Mouse (Mus musculus): Measurements from ENCODE around the gene Wnk2.

The Wnk2 gene

DNA sequence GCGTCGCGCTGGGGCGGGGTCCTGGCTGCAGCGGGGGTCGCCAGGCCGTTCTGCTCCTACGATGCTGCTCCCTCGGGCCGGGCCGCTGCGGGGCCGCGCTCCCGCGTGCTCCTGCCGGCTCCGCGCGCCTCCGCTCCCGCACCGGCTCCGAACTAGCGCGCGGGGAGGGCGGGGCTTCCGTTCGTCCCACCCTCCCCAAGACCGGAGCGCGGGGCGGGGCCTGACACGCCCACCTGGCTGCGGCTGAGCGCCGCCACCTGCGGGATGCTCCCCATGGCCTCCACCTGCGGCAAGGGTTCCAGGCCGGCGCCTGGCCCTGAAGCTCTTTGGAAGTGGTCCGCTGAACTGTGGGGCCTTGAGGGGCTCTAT lies at the start of gene Wnk2:
Wnk2 (minus strand) TSS at position 157 of the 369 bp plus-strand sequence.
- peak; percentile 84 for DNase-seq

DNA sequence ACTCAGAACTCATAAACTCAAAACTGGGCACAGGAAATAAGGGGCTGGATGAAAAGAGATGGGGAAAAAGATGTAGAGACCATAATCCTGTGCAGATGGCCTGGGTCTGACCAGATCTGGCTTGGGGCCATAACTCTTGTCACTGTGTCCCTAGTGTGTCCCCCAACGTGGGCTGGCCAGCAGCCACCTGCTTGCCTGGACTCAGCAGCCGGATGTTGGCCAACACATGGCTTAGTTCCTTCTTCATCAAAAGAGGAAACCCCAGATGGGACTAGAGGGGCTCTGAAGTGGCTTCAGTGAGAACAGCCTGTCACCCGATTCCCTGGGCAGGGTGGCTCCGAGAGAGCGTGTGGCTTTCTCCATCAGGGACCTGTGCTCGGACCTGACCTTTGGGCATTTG lies 49.0 kb upstream of the Wnk2 start:
- no peak for DNase-seq

DNA sequence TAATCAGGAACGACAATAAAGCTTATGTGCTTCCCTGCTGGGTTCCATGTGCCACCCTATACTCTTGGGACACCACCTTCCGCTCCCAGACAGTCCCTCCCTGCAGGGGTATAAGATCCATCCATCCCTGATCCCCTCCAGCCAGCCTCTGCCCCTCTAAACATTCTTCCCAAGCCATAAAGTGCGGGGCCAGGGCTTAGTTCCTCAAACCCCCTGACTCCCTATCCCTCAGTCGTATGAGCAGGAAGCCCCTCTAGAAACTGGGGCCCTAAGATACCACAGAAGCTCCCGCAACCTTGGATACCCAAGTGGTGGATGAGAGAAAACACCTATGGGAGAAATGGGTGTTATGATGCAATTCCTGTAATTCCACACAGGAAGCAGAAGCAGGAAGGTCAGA lies 48.4 kb upstream of the Wnk2 start:
- DNase-seq, result no peak

DNA sequence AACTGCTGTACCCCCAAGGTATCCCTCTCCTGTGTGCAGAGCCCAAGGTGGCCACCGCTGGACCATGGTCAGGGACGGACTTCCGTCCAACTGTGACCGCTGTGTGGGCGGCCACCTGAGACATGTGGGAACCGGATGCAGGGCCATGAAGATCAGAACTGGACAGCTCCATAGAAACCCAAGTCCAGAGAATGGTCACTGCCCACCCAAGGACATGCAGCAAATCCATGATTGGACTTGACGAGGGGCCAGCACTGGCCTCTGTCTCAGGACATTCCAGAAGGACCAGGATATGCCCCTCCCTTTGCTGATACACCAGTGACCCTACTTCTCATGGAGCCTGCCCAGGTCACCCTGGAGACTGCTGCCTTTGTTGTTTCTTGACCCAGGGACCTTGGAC lies 47.8 kb upstream of the Wnk2 start:
- DNase-seq, result no peak

DNA sequence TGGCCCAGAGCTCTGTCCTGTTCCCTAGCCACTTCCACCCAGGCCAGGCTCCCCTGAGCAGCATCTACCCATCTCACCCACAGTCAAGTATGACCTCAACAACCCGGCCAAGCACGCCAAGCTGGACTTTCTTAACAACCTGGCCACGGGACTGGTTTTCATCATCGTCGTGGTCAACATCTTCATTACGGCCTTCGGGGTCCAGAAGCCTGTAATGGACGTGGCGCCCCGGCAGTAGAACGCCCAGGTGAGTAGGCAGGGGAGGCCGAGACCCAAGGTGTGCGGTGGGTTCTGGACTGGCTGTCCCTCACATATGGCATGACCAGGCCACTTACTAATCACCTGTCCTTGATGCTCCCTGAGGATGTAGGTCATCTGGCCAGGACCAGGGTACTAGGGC lies 47.0 kb upstream of the Wnk2 start:
- DNase-seq, result no peak

DNA sequence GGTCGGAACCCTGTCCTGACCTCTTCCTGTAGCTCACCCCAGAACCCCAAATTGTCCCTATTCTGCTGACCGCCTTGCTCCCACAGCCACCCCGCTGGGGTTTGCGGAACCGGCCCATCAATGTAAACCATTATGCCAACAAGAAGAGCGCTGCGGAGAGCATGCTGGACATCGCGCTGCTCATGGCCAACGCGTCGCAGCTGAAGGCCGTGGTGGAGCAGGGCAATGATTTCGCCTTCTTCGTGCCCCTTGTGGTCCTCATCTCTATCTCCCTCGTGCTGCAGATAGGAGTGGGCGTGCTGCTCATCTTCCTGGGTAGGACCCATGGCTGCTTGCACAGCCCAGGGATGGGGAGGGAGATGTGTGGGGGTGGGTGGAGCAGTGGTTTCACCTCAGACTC lies 45.8 kb upstream of the Wnk2 start:
- no peak for DNase-seq

DNA sequence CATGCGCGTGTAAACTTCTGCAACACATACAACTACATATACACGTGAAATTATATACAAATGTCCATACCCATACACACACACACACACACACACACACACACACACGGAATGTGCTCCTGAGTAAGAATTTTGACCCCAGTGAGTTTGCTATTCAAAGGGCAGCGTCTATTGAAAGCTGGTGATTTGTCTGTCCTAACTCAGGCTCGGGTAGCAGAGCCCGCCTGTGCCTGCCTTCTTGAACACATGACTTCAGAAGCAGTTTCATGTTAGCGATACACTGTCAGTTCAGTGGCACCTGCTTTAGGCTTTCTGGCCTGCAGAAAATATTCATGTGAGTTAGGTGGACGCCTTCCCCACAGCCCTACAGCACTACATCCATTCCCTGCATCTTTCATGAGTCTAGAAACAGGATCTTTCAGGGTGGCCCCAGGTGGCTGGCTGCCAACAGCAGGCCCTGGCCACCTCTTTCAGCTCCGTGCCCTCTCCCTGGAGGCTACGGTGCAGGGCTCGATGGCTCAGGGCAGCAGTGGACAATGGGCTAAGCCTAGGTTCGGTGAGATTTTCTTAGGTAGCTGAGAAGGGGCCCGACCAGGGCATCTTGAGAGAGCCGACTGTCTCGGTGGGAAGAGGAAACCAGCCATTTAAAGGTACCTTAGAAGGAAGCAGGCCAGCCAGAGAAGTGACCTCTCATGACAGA lies 44.5 kb upstream of the Wnk2 start:
- DNase-seq, result no peak

DNA sequence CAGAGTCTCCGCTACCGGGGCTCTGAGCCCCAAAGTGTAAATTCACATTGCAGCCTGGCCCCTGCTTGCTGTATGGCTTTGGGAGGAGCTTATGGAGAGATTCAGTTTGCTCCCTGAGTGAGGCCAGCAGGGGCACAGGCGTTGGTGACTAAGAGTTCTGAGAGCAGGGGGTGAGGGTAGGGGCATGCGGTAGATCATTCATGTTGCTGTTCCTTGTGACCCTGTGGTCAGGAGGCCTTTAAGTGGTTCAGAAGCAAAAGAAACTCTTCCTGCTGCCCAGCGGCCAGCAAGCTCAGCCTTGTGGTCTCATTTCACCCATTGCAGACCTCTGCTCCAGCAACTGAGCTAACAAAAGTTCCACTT lies 43.8 kb upstream of the Wnk2 start:
- DNase-seq, result no peak

DNA sequence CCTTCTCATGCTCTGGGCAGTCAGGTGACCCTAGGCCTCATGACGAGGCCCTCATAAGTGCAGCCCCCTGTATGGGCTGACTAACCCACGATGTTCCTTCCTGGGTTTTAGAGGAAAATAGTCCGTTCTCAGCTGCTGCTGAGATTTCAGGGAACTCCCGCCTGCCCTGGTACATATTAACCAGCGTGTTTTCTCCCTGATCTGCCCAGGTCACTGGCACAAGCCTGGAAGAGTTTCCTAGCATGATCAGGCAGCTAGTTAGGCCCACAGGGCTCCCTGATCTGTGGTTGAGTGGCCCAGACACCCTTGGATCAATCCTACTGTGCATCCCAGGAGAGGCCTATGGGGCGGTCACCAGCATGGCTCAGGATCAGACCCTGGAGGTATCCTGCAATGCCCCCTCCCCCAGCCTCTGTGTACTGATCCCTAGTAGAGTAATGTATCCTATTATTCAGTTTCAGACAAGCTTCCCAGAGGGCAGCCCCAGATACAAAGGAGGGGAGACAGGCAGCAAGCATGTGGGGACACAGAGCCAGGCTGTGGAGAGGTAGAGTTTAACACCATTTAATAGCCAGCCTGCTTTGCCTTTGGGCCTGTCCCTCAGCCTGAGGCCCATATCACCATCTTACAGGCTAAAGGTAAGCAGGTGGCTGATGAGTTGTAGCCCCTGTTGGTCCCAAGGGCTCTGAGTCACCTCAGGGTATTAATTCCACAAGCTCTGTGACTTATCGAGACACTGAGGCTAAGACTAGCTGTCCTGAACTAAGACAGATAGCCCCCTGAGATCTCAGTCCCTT lies 43.3 kb upstream of the Wnk2 start:
- DNase-seq, result no peak

DNA sequence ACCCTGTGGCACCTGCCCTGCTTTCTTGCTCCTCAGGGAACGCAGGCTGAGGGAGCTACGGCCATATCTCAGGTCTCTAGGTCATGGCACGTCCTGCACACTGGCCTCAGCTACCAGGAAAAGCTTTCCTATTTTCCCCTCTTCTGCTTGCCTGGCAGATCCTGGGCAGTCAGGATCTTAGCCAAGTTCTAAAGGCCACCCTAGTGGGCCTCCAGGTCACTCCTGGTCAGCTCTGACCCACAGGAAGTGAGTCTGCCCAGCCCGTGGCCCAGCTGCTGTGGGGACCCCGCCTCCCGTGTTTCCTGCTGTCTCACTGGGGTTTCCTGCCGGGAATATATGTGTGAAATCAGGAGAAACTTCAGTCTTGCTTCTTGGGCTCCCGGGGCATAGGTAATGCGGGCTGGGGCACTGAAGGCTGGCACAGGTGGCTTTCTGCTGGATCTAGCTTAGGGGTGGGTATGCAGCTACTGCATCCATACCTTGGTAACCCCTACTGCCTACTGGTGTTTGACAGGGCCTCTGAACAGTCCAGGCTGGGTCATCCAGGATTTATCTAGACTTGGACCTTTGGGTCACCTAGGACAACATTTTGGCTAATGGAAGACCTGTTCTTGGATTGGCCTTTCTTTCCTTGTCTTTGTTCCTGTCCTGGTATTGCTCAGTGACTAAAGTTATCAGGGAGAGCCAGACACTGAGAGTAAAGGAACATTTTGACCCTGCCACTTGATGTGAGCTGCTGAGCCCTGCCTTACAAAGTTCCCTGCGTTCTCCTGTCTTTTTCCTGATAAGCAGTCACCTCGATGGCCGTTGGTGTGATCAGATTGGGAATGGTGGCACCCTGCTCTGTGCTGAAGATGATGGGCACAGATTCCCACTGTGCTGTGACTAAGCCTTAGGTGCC lies 42.4 kb upstream of the Wnk2 start:
- DNase-seq, result no peak

DNA sequence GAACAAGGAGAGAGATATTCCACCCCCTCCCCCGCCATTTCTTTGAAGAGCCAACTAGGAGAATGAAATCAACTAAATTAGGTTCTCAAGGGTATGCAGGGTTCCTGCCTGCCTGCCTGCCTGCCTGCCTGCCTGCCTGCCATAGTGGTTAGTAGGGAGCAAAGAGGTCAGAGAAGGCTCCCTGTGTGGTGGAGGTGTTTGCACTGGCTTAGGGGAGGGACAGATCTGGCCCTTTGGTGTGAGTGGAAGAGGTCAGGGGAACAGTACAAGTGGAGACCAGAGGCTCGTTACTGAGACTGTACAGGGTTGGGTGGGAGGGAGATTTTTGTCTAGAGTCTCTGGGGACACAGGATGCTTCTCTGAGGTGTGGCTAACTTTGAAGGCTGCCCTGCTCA lies 41.1 kb upstream of the Wnk2 start:
- DNase-seq, result no peak

DNA sequence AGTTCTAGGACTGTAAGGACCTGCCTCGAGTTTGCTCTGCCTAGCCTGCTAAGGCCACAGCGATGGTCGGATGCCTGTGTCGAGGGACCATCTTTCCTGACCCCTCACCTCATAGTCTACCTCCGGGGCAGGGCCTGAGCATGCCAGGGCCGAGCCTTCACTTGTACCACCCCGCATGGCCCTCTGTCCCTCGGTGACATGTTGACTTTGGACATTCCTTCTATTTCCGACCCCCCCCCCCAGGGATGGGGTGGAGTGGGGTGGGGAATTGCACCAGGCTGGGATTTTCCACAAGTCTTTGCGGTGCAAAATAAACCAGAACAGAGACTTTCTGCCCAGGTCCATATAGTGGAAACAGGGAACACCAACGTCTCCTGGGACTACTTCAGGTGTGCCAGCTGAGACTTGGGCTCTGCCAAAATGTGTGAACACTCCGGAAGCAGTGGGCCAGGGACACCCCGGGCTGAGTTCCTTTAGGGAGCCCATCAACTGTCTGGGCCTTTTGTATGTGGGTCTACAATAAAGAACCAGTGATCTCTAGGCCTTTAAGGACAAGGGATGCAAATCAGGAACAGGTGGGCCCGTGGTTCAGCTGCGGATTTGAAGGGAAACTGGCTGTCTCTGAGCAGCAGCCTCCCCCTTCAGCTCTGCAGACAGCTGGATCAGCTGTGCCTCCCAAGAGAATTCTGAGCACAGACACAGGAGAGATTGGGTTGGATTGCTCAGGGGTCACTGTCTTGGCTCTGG lies 40.6 kb upstream of the Wnk2 start:
- peak; percentile 27 for DNase-seq

DNA sequence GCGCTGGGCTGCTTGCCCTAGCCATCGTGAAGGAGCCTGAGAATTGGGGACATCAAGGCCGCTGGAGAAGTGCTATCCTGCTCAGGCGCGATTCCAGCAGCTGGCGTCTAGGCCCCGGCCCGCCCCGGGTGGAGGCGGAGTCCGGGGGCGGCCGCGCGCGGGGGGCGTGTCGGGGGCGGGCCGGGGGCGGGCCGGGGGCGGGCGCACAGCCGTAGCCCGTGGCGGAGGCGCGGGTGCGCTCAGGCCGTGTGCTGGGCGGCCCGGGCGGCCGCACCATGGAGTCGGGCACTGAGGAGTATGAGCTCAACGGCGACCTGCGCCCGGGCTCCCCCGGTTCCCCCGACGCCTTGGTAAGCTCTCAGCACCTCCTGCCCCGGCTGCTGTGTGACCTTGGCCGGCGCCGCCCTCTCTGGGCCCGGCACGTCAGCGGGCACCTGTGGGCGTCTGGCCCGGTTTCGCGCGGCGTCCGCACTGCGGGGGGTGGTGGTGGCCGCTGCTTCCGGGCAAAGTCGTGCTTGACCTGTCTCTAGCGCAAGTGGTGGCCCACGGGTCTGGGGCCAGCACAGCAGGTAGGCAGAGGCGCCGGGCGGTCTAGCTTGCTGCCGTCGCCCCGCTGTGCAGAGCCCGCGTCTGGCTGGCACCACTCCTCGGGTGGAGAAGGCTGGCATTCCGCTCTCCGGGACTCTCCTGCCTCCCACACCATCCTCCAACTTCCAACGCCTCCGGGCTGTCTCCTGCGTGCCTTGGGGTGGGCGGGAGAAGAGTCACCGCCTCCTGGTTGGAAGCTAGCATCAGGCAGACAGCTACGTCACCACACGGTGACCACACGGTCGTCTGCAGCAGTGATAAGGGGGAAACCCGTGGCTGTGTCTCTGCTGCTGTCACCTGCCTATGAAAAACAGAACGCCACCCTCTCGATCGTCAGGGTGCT lies 39.7 kb upstream of the Wnk2 start, which contains the start of gene Ninj1:
Ninj1 (plus strand) TSS at position 198 of the 931 bp plus-strand sequence.
- DNase-seq, result peak; percentile 91

DNA sequence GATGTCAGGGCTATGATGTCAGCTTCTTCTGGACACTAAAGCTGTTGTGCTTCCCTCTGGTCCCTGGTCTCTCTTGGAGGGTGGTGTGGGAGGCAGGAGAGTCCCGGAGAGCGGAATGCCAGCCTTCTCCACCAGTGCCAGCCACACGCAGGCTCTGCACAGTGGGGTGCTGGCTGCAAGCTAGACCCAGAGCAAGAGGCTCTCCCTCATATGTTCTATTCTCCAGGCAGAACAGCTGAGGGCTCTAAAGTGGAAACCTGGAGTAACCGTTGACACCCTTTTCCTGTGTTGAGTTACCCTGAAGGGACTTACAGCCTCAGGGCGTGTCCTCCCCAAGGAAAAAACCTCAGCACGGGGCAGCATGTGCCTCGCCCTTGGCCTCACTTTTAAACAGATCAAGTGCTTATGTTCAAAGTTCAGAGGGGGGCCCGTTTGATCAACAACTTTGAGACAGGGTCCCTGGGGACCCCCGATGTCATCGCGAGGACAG lies 39.0 kb upstream of the Wnk2 start:
- no peak for DNase-seq

DNA sequence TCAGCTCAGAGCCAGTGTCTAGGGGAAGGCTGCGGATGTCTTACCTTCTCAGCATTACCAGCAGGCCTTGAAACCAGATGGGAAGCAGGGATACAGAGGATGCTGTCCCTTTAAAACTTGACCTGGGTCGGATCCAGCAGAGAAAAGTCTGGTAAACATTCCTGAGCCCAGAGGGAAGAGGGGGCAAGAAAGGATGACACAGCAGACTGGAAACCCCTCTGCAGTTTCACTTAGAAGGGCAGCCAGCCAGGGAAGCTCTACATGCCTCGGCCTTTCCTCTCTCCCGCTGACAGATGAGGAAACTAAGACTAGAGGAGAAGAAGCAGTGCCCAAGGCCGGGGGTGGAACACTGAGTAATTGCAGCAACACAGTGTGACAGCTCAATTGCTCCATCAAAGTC lies 35.8 kb upstream of the Wnk2 start:
- DNase-seq, result no peak

DNA sequence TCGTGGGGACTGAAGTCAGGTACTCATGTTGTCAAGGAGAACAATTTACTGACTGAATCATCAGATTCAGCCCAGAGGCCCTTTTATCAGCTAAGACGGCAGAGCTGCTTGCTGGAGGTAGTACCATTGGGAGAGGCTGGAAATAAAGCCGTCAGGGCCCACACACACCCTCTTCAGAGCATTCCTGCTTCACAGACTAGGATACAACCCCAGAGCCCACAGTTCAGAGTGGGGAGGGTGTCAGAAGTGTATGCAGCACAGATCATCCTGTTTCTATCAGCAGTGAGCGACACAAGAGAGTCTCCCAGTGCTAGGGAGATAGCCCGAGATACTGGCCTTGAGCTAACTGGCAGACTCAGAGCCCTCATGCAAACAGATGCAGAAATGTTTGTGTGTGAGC lies 35.3 kb upstream of the Wnk2 start:
- DNase-seq, result no peak

DNA sequence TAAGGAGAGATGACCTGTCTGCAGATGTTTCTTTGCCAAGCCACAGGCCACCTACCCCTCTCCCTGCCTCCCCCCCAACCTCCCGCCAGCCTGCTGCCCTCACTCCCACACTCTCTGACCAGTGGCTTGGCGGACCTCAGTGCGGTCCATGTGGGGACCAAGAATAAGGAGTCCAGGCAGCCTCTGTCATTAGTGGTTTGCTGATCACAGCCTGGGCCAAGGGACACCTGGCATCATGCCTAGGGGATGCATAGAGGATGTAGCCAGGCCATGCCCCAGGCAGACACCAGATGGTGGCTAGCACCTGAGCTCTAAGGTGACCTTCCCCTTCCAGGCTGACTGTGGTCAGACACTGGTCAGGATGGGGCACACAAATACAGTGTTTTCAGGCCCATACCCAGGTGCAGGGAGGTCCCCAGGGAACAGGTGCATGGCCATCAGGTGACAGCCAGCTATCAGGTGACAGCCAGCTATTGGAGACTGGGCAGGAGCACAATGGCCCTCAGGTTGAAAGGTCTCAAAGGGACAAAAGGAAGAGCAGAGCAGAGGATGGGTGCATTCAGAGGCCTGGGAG lies 33.7 kb upstream of the Wnk2 start:
- no peak for DNase-seq

DNA sequence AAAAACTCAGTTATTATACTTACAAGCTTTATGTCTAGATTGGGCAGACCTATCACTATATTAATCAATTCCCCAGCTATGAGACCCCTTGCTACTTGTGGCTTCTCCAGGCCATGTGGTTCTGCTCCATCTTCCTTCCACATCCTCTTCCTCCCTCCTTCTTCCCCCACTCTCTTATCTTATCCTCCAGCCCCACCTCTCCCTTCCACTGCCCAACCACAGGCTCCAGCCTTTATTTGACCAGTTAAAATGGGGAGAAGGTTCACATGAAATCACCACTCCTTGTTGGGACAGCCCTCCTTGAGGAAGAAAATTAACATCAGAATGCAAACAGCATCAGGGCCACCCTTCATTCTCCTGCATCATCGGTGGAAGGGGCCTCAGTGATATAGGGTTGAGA lies 32.9 kb upstream of the Wnk2 start:
- no peak for DNase-seq

DNA sequence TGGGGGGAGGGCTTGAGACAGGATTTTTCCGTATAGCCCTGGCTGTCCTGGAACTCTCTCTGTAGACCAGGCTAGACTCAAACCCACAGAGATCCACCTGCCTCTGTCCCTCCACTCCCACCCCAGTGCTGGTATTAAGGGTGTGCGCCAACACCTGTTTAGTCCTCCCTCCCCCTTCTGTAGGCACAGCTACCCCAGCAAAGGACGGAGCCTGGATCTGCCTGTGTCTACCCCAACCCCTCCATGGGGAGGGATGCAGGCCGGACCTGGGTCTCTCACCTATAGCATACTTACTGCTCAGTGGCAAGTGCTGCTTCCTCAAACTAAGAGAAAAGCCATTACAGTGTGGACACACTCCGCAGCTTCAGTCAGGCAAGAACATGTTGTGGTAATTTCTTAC lies 32.5 kb upstream of the Wnk2 start:
- DNase-seq, result no peak

DNA sequence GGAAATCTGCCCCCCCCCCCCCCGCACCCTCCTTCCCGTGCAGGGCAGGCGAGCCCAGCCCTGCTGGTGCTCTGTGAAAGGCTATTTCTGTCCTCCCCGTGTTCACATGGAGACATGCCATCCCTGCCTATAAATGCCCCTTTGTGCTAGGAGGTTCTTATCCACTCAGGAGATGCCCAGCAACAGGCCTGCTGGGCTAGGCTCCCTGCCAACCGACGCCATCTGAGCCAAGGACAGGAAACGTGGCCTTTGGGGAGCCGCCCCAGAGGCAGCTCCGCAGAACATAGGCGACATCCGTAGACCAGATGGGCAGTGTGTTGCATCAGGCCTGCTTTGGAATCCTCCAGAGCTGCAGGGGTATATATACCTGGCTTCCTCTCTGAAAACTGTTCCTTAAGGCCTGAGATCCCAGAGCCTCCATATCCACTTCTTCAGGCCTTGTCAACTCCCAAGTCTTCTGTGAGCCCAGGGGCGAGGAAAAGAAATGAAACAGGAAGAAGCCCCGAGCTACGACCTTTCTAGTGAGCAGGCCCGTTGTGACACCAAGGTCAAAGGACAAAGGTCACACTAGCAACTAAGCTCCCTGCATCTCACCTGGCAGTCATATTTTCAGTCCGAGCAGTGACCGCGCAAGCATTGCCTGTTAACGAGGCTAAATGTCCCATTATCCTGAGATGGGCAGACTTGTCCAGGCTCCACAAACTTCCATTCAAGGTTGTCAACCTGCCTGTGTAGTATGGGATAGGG lies 31.2 kb upstream of the Wnk2 start:
- DNase-seq, result no peak
